In the genomic region with DNA sequence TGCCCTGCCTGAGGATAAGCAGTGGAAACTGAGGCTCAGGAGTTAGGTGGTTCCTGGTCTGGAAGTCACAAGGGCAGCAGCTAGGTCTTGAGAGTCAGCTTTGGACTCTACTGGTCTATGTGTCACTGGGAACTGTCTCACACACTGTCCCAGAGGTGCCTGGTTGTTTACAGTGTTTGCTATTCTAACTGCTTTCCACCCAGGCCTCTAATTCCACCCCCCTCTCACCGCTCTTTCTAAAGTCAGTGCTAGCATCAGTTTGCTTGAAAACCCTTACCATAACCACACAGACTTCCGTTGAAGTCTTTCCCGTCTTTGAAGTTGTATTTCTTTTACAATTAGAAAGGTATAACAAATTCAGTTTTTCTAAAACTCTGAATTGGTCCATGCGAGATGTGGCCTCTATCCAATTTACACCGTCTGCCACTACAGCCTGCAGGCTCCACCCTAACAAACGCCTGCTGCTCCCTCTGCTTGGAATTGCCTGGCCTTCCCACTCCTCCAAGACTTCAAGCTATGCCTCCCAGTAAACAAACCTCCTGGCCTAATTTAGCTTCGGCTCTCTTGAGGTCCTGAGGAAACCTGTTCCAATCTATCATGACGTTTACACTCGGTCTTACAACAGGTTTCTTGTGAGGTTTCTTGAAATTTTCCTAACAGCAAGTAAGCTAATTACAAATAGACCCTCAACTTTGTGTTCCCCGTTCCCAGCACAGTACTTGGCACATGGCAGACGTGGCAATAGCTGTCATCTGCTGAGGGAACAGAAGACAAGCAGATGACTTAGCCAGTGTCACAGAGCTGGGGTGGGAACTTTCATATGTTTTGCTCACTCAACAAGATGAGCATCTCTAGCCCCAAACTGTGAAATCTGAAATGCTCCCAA, we compare ENCODE assay signal across 10 mouse cellular contexts.
DNase-seq lines count a peak whose midpoint lies in the region.
"Had no signal": no experiment of that assay in that cellular context is flagged by ENCODE, and none has a peak within 500 bp of the region (broad histone marks: within the 10 kb centered on the region; RNA-seq: fewer than 3 reads in every experiment).

No protein-coding gene starts in this region.

- peak; percentile 52 to 56 for DNase-seq in right cerebral cortex, postnatal 10 days (ENCODE audit: low spot score in 2 of 2)
- no peak for DNase-seq in right cerebral cortex, postnatal 14 days
- peak; percentile 81 to 83 for DNase-seq in cerebellum, postnatal 10 days
- DNase-seq in layer of hippocampus, postnatal 36 days = peak; percentile 54 to 59
- no peak for DNase-seq in adrenal gland, postnatal 4 days (ENCODE audit: low spot score in 2 of 2)
- no peak for DNase-seq in neural tube, embryonic 10.5 days (ENCODE audit: extremely low spot score, low spot score)
- DNase-seq in yolk sac, embryonic 10.5 days (ENCODE audit: low spot score) = no peak
- DNase-seq: adrenal gland, postnatal 14 days; gastrocnemius, postnatal 10 days; heart, postnatal 36 days had no signal

Comparison
In these comparisons a context has a peak if more than half of its experiments do, and no peak if none do; other contexts are left out.
1. DNase-seq: peak in right cerebral cortex, postnatal 10 days (2 of 2), cerebellum, postnatal 10 days (2 of 2) and layer of hippocampus, postnatal 36 days (2 of 2); none in right cerebral cortex, postnatal 14 days (single experiment), adrenal gland, postnatal 4 days (0 of 2), neural tube, embryonic 10.5 days (single experiment) and yolk sac, embryonic 10.5 days (single experiment).